Mouse (Mus musculus): ENCODE results near the gene Dnmt3l.

DNA sequence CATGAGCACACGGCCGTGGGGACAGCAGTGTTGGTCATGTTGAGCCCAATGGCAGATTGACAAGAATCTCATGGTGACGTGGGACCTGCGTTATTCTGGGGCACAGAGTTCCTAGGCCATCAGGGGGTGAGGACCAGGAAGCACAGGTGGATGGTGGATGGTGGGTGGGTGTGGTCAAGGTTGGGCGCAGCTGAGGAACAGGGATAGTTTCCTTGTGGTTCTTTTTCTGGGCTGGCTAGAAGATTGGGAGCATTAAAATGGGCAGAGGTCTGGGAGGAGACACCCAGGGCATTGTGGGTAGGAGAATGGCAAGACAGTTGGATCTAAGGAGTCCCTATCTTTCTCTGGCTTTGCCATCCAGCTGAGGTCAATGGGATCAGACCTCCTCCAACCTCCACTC, at the start of gene Dnmt3l:
- TF ChIP-seq CTCF (IDR thresholded peaks at IDR 0.05; ENCODE audit: control insufficient read depth, insufficient read depth, low read length), result no peak
- no peak for TF ChIP-seq POLR2A (IDR thresholded peaks at IDR 0.05; ENCODE audit: borderline replicate concordance, control insufficient read depth, low read depth, low read length)
